Mouse (Mus musculus): ENCODE data around the gene Palm. TPM values are rescaled to one million over a fixed set of nuclear protein-coding genes. Genes with fewer than 3 reads are reported as not detected.
A peak's percentile ranks its signal among the peaks of the same experiment; 100 is the strongest.

Gene Palm
- polyA plus RNA-seq, 1 experiment from 2014 or later = 303 TPM

GRCm38 (mm10) chr10:79805636-79806035, 12.3 kb downstream of the Palm start:
- no peak overlapping the region for H3K4me3 ChIP-seq
- ATAC-seq (ENCODE audit: low FRiP score, low read depth) = no peak
- H3K36me3 ChIP-seq = peaks cover 16% of the 10 kb centered on the region
- H3K27ac ChIP-seq (replicated peaks) = no peak overlapping the region
- H3K9ac ChIP-seq = no peak overlapping the region
- 73% methylated on average over 11 of the region's 11 CpGs for WGBS
- no peaks in the 10 kb centered on the region for H3K9me3 ChIP-seq
- no peak overlapping the region for H3K4me2 ChIP-seq
- no peaks in the 10 kb centered on the region for H3K27me3 ChIP-seq
- H3K4me1 ChIP-seq (replicated peaks) = peaks cover 62% of the 10 kb centered on the region

- 86% methylated on average over 9 of the region's 9 CpGs for WGBS
- Histone ChIP-seq H3K4me1 (replicated peaks) (peaks cover 56% of the 10 kb centered on the region), H3K27me3 (no peaks in the 10 kb centered on the region)
Observed at GRCm38 (mm10) chr10:79806331-79806730, 13.0 kb downstream of the Palm start.

GRCm38 (mm10) chr10:79806972-79807371, 13.6 kb downstream of the Palm start:
- H3K36me3 ChIP-seq = peaks cover 23% of the 10 kb centered on the region
- WGBS = 85% methylated on average over 10 of the region's 10 CpGs
- peaks cover 50% of the 10 kb centered on the region for H3K4me1 ChIP-seq (replicated peaks)
- H3K27ac ChIP-seq (replicated peaks) = no peak overlapping the region
- no peaks in the 10 kb centered on the region for H3K9me3 ChIP-seq
- H3K9ac ChIP-seq = no peak overlapping the region
- H3K27me3 ChIP-seq = no peaks in the 10 kb centered on the region
- no peak for ATAC-seq (ENCODE audit: low FRiP score, low read depth)
- H3K4me2 ChIP-seq = no peak overlapping the region
- H3K4me3 ChIP-seq = no peak overlapping the region

More at GRCm38 (mm10) chr10:79806331-79806730, 13.0 kb downstream of the Palm start:
- ATAC-seq (ENCODE audit: low FRiP score, low read depth) = no peak
- Histone ChIP-seq H3K9ac (no peak overlapping the region), H3K4me3 (no peak overlapping the region), H3K27ac (replicated peaks) (no peak overlapping the region), H3K9me3 (no peaks in the 10 kb centered on the region), H3K36me3 (peaks cover 18% of the 10 kb centered on the region), H3K4me2 (no peak overlapping the region)

GRCm38 (mm10) chr10:79807826-79808225, 14.5 kb downstream of the Palm start:
- Histone ChIP-seq H3K36me3 (peaks cover 23% of the 10 kb centered on the region), H3K4me2 (no peak overlapping the region), H3K27me3 (no peaks in the 10 kb centered on the region), H3K4me3 (no peak overlapping the region), H3K27ac (replicated peaks) (0 out of 2 replicates have a peak overlapping the region, but pooled peaks have one; percentile 32), H3K9me3 (no peaks in the 10 kb centered on the region), H3K9ac (no peak overlapping the region), H3K4me1 (replicated peaks) (peaks cover 41% of the 10 kb centered on the region)
- WGBS = 29% methylated on average over 11 of the region's 11 CpGs
- ATAC-seq (ENCODE audit: low FRiP score, low read depth) = no peak

- no peak for ATAC-seq (ENCODE audit: low FRiP score, low read depth)
- Histone ChIP-seq H3K27ac (replicated peaks) (no peak overlapping the region), H3K4me3 (no peak overlapping the region), H3K9me3 (no peaks in the 10 kb centered on the region), H3K27me3 (no peaks in the 10 kb centered on the region), H3K9ac (no peak overlapping the region), H3K4me1 (replicated peaks) (peaks cover 32% of the 10 kb centered on the region), H3K4me2 (no peak overlapping the region), H3K36me3 (peaks cover 23% of the 10 kb centered on the region)
- 85% methylated on average over 11 of the region's 11 CpGs for WGBS
Observed at GRCm38 (mm10) chr10:79808728-79809127, 15.4 kb downstream of the Palm start.

- Histone ChIP-seq H3K9ac (no peak overlapping the region), H3K27me3 (no peaks in the 10 kb centered on the region), H3K36me3 (peaks cover 44% of the 10 kb centered on the region), H3K4me2 (no peak overlapping the region), H3K4me3 (no peak overlapping the region), H3K27ac (replicated peaks) (no peak overlapping the region), H3K4me1 (replicated peaks) (0 out of 2 replicates have a peak, but pooled peaks cover 3% of the 10 kb centered on the region), H3K9me3 (no peaks in the 10 kb centered on the region)
- WGBS = 28% methylated on average over 15 of the region's 15 CpGs
- peak; percentile 42; the same call in 1 of the 2 replicates for ATAC-seq (ENCODE audit: low FRiP score, low read depth)
Observed at GRCm38 (mm10) chr10:79811736-79812637, 18.6 kb downstream of the Palm start.

- peaks cover 48% of the 10 kb centered on the region for H3K36me3 ChIP-seq
- no peaks in the 10 kb centered on the region for H3K9me3 ChIP-seq
- no peaks in the 10 kb centered on the region for H3K27me3 ChIP-seq
- no peaks in the 10 kb centered on the region for H3K4me1 ChIP-seq (replicated peaks)
- no peak for ATAC-seq (ENCODE audit: low FRiP score, low read depth)
- H3K9ac ChIP-seq = no peak overlapping the region
- no peak overlapping the region for H3K4me2 ChIP-seq
- no peak overlapping the region for H3K27ac ChIP-seq (replicated peaks)
- H3K4me3 ChIP-seq = no peak overlapping the region
- 80% methylated on average over 5 of the region's 5 CpGs for WGBS
Observed at GRCm38 (mm10) chr10:79814271-79814842, 21.0 kb downstream of the Palm start.

GRCm38 (mm10) chr10:79815671-79816494, 22.5 kb downstream of the Palm start:
- no peak for ATAC-seq (ENCODE audit: low FRiP score, low read depth)
- Histone ChIP-seq H3K4me3 (no peak overlapping the region), H3K27ac (replicated peaks) (no peak overlapping the region), H3K4me2 (no peak overlapping the region), H3K27me3 (no peaks in the 10 kb centered on the region), H3K36me3 (peaks cover 49% of the 10 kb centered on the region), H3K4me1 (replicated peaks) (no peaks in the 10 kb centered on the region), H3K9me3 (no peaks in the 10 kb centered on the region), H3K9ac (no peak overlapping the region)
- 86% methylated on average over 12 of the region's 12 CpGs for WGBS

GRCm38 (mm10) chr10:79817111-79817510, 23.7 kb downstream of the Palm start:
- ATAC-seq (ENCODE audit: low FRiP score, low read depth) = no peak
- WGBS = 84% methylated on average over 2 of the region's 2 CpGs
- Histone ChIP-seq H3K4me2 (no peak overlapping the region), H3K9ac (no peak overlapping the region), H3K9me3 (no peaks in the 10 kb centered on the region), H3K36me3 (peaks cover 49% of the 10 kb centered on the region), H3K4me3 (no peak overlapping the region), H3K27me3 (no peaks in the 10 kb centered on the region), H3K4me1 (replicated peaks) (no peaks in the 10 kb centered on the region), H3K27ac (replicated peaks) (no peak overlapping the region)

GRCm38 (mm10) chr10:79818225-79818624, 24.9 kb downstream of the Palm start:
- Histone ChIP-seq H3K4me1 (replicated peaks) (peaks cover 3% of the 10 kb centered on the region; the same call in 1 of the 2 replicates), H3K9me3 (no peaks in the 10 kb centered on the region), H3K4me3 (no peak overlapping the region), H3K27me3 (no peaks in the 10 kb centered on the region), H3K9ac (no peak overlapping the region), H3K27ac (replicated peaks) (no peak overlapping the region), H3K4me2 (no peak overlapping the region), H3K36me3 (peaks cover 49% of the 10 kb centered on the region)
- ATAC-seq (ENCODE audit: low FRiP score, low read depth) = no peak
- WGBS = 66% methylated on average over 4 of the region's 4 CpGs

GRCm38 (mm10) chr10:79819606-79820005, 26.2 kb downstream of the Palm start:
- Histone ChIP-seq H3K9ac (no peak overlapping the region), H3K27me3 (no peaks in the 10 kb centered on the region), H3K4me3 (no peak overlapping the region), H3K4me1 (replicated peaks) (peaks cover 3% of the 10 kb centered on the region; the same call in 1 of the 2 replicates), H3K9me3 (no peaks in the 10 kb centered on the region), H3K36me3 (peaks cover 49% of the 10 kb centered on the region), H3K4me2 (no peak overlapping the region), H3K27ac (replicated peaks) (no peak overlapping the region)
- ATAC-seq (ENCODE audit: low FRiP score, low read depth) = no peak
- 91% methylated on average over 17 of the region's 17 CpGs for WGBS
